Comparison of ENCODE assay signal across 20 mouse cellular contexts in the genomic region with DNA sequence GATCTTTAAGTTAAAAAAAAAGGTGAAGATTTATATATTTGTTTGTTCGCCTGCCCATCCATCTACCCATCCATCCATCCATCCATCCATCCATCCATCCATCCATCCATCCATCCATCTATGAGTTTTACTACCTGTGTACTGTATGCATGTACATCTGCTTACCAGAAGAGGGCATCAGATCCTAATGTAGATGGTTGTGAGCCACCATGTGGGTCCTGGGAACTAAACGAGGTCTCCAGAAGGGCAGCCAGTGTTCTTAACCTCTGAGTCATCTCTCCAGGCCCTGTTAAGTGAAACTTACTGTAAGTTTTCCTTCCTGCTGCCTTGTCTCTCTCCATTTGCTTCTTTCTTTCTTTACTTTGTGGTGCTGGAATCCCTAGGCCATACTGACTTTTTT. TPM values are rescaled to one million over a fixed set of nuclear protein-coding genes. Genes with fewer than 3 reads are reported as not detected.
DNase-seq lines count a peak whose midpoint lies in the region; ATAC-seq and TF ChIP-seq lines count a peak whose summit lies in the region.
"Had no signal": no experiment of that assay in that cellular context is flagged by ENCODE, and none has a peak within 500 bp of the region (broad histone marks: within the 10 kb centered on the region; RNA-seq: fewer than 3 reads in every experiment).

No protein-coding gene starts in this region.

- H3K4me3 ChIP-seq in heart, postnatal 0 days (ENCODE audit: low read depth, low read length) = no peak overlapping the region
- no peak overlapping the region for H3K4me3 ChIP-seq in lung, embryonic 14.5 days (ENCODE audit: low read depth, low read length)
- H3K4me3 ChIP-seq in ES-E14 (ENCODE audit: insufficient read depth in 1 of 2, low read depth in 1 of 2, low read length in 2 of 2, poor library complexity in 1 of 2, severe bottlenecking in 1 of 2) = no peak overlapping the region
- H3K4me3 ChIP-seq in stomach, postnatal 0 days (ENCODE audit: low read depth, low read length) = no peak overlapping the region
- H3K4me3 ChIP-seq: embryonic facial prominence, embryonic 15.5 days; left cerebral cortex, adult 2 months; limb, embryonic 12.5 days; lung, embryonic 15.5 days; megakaryocyte, embryonic 14.5 days; neural tube, embryonic 13.5 days had no signal

- H3K4me1 ChIP-seq in heart, postnatal 0 days (ENCODE audit: control insufficient read depth, insufficient read depth) = peaks cover 6% of the 10 kb centered on the region; the same call in 1 of the 2 replicates
- no peaks in the 10 kb centered on the region for H3K4me1 ChIP-seq in lung, embryonic 14.5 days (ENCODE audit: insufficient read depth)
- peaks cover 0 to 19% of the 10 kb centered on the region in 2 experiments; a peak in 2 of 4 replicates for H3K4me1 ChIP-seq in ES-E14 (ENCODE audit: control insufficient read depth in 2 of 2, insufficient read depth in 2 of 2, low read length in 2 of 2, poor library complexity in 1 of 2)
- no peaks in the 10 kb centered on the region for H3K4me1 ChIP-seq in stomach, postnatal 0 days (replicated peaks; ENCODE audit: control insufficient read depth, insufficient read depth)

- H3K9me3 ChIP-seq in heart, postnatal 0 days (replicated peaks; ENCODE audit: control insufficient read depth, low read length) = no peaks in the 10 kb centered on the region
- H3K9me3 ChIP-seq in lung, embryonic 14.5 days (ENCODE audit: low read depth, low read length) = no peaks in the 10 kb centered on the region
- H3K9me3 ChIP-seq in ES-E14 (ENCODE audit: control insufficient read depth, insufficient read depth, low read depth, low read length) = no peaks in the 10 kb centered on the region
- no peaks in the 10 kb centered on the region for H3K9me3 ChIP-seq in stomach, postnatal 0 days (ENCODE audit: control insufficient read depth, low read length)
- H3K9me3 ChIP-seq: embryonic facial prominence, embryonic 15.5 days; lung, embryonic 15.5 days had no signal

- H3K27me3 ChIP-seq in heart, postnatal 0 days (ENCODE audit: control insufficient read depth, insufficient read depth, low read length) = no peaks in the 10 kb centered on the region
- H3K27me3 ChIP-seq in lung, embryonic 14.5 days (ENCODE audit: insufficient read depth, low read length) = no peaks in the 10 kb centered on the region
- H3K27me3 ChIP-seq in stomach, postnatal 0 days (ENCODE audit: control insufficient read depth, insufficient read depth, low read length) = no peaks in the 10 kb centered on the region
- H3K27me3 ChIP-seq: embryonic facial prominence, embryonic 15.5 days; limb, embryonic 12.5 days; lung, embryonic 15.5 days; neural tube, embryonic 13.5 days had no signal

- no peaks in the 10 kb centered on the region for H3K36me3 ChIP-seq in heart, postnatal 0 days (replicated peaks; ENCODE audit: control insufficient read depth, insufficient read depth, low read length)
- H3K36me3 ChIP-seq in lung, embryonic 14.5 days (ENCODE audit: insufficient read depth) = no peaks in the 10 kb centered on the region
- H3K36me3 ChIP-seq in ES-E14 (ENCODE audit: control insufficient read depth, insufficient read depth, low read length, poor library complexity, severe bottlenecking) = no peaks in the 10 kb centered on the region
- no peaks in the 10 kb centered on the region for H3K36me3 ChIP-seq in stomach, postnatal 0 days (ENCODE audit: control insufficient read depth, insufficient read depth, low read length)
- H3K36me3 ChIP-seq: embryonic facial prominence, embryonic 15.5 days; limb, embryonic 12.5 days; lung, embryonic 15.5 days; neural tube, embryonic 13.5 days had no signal

- ATAC-seq in heart, postnatal 0 days (ENCODE audit: insufficient read depth, low read depth) = no peak
- ATAC-seq in lung, embryonic 14.5 days (ENCODE audit: insufficient read depth) = no peak
- ATAC-seq in stomach, postnatal 0 days (ENCODE audit: low FRiP score, low TSS enrichment) = no peak

- no peak for DNase-seq in heart, postnatal 0 days (ENCODE audit: low spot score)
- DNase-seq in heart, adult 11 months = no peak
- DNase-seq in lung, embryonic 14.5 days = no peak
- DNase-seq in lung, adult 18-20 months = no peak
- DNase-seq in ES-E14 (ENCODE audit: low read depth, low spot score) = no peak
- no peak for DNase-seq in stomach, postnatal 0 days (ENCODE audit: low spot score)
- DNase-seq in adrenal gland, postnatal 25 days = no peak
- DNase-seq: adrenal gland, adult 2 months; cerebellum, adult 8-10 months; heart, adult 18-20 months; heart, postnatal 10 days; kidney, adult 8-10 months; thymus, postnatal 14 days had no signal

- no peak overlapping the region for H3K4me2 ChIP-seq in heart, postnatal 0 days (ENCODE audit: low read depth, low read length)
- H3K4me2 ChIP-seq in lung, embryonic 14.5 days = no peak overlapping the region
- no peak overlapping the region for H3K4me2 ChIP-seq in stomach, postnatal 0 days (replicated peaks; ENCODE audit: low read depth)
- H3K4me2 ChIP-seq: embryonic facial prominence, embryonic 15.5 days; hindbrain, embryonic 14.5 days; limb, embryonic 12.5 days; lung, embryonic 15.5 days; neural tube, embryonic 13.5 days had no signal

- H3K9ac ChIP-seq in heart, postnatal 0 days (replicated peaks; ENCODE audit: low read depth, low read length) = no peak overlapping the region
- H3K9ac ChIP-seq in lung, embryonic 14.5 days = no peak overlapping the region
- H3K9ac ChIP-seq in ES-E14 (ENCODE audit: insufficient read depth, low read depth, low read length, poor library complexity, severe bottlenecking) = no peak overlapping the region
- no peak overlapping the region for H3K9ac ChIP-seq in stomach, postnatal 0 days (ENCODE audit: low read length)
- H3K9ac ChIP-seq: embryonic facial prominence, embryonic 15.5 days; hindbrain, embryonic 14.5 days; limb, embryonic 12.5 days; lung, embryonic 15.5 days; neural tube, embryonic 13.5 days had no signal

- no peak for TF ChIP-seq EP300 in heart, postnatal 0 days (IDR thresholded peaks at IDR 0.05; ENCODE audit: low read depth)
- TF ChIP-seq EP300 in stomach, postnatal 0 days (optimal IDR thresholded peaks at IDR 0.05) = no peak

- 65% methylated on average over 2 of the region's 2 CpGs for WGBS in heart, postnatal 0 days
- WGBS in lung, embryonic 14.5 days = 49% methylated on average over 2 of the region's 2 CpGs
- WGBS in stomach, postnatal 0 days = 60% methylated on average over 2 of the region's 2 CpGs

- peak; percentile 36; the same call in 1 of the 2 replicates for TF ChIP-seq CTCF in heart, postnatal 0 days (IDR thresholded peaks at IDR 0.05; ENCODE audit: low read depth)
- peak; percentile 54 for TF ChIP-seq CTCF in lung, embryonic 14.5 days (IDR thresholded peaks at IDR 0.05; ENCODE audit: low read depth)
- TF ChIP-seq CTCF in stomach, postnatal 0 days (IDR thresholded peaks at IDR 0.05; ENCODE audit: low read depth) = peak; percentile 63

- in situ Hi-C loops in ES-E14 (cut with MboI; ENCODE audit: low sequenced_read_pairs in 2 of 2, unreplicated experiment in 2 of 2) = no loop called here

- no peak overlapping the region for H3K27ac ChIP-seq in heart, postnatal 0 days (ENCODE audit: low read depth)
- no peak overlapping the region for H3K27ac ChIP-seq in lung, embryonic 14.5 days (ENCODE audit: low read depth)
- no peak overlapping the region for H3K27ac ChIP-seq in ES-E14 (ENCODE audit: insufficient read depth, low read depth, low read length, poor library complexity, severe bottlenecking)
- H3K27ac ChIP-seq in stomach, postnatal 0 days (replicated peaks) = no peak overlapping the region
- H3K27ac ChIP-seq: embryonic facial prominence, embryonic 15.5 days; hindbrain, embryonic 14.5 days; left cerebral cortex, adult 2 months; limb, embryonic 12.5 days; lung, embryonic 15.5 days; neural tube, embryonic 13.5 days had no signal

TF ChIP-seq in ES-E14, 5 proteins besides CTCF, POLR2A, EP300 and RAD21:
- TF ChIP-seq ZNF384 (IDR thresholded peaks at IDR 0.05; ENCODE audit: low read depth, low read length) = no peak
- TF ChIP-seq ZC3H11A (IDR thresholded peaks at IDR 0.05; ENCODE audit: borderline replicate concordance, low read depth, low read length) = peak; percentile 40; the same call in 1 of the 2 replicates
TF ChIP-seq in ES-E14: peak in this region for 1.

RNA-seq across cellular contexts. Expression of gene Fscn1, which starts 19.8 kb away (rescaled TPM):
- 101 and 104 TPM in 2 replicates for total RNA-seq in heart, postnatal 0 days (2014; rRNA removed; ENCODE audit: low replicate concordance)
- polyA plus RNA-seq in heart, postnatal 0 days (2015; fragmentation: Nextera tagmentation; extraction: Ambion mirVana) = 77.9 and 78.7 TPM in 2 replicates
- polyA plus RNA-seq in lung, embryonic 14.5 days (2014; fragmentation: Nextera tagmentation; extraction: Ambion mirVana) = 331 and 347 TPM in 2 replicates
- total RNA-seq in ES-E14 (2012; rRNA removed) = 161 and 310 TPM in 2 replicates
- 42.0 and 42.7 TPM in 2 replicates for polyA plus RNA-seq in stomach, postnatal 0 days (2015; fragmentation: Nextera tagmentation; extraction: Ambion mirVana)
- 36.1 and 51.3 TPM in 2 replicates for total RNA-seq in adrenal gland, postnatal 25 days (2021)

RNA-seq across cellular contexts. Expression of gene Actb, which starts 33.8 kb away (rescaled TPM):
- total RNA-seq in heart, postnatal 0 days (2014; rRNA removed; ENCODE audit: low replicate concordance) = 2,129 and 2,574 TPM in 2 replicates
- polyA plus RNA-seq in heart, postnatal 0 days (2015; fragmentation: Nextera tagmentation; extraction: Ambion mirVana) = 4,473 and 4,544 TPM in 2 replicates
- 16,801 and 17,929 TPM in 2 replicates for polyA plus RNA-seq in lung, embryonic 14.5 days (2014; fragmentation: Nextera tagmentation; extraction: Ambion mirVana)
- total RNA-seq in ES-E14 (2012; rRNA removed) = 3,755 and 4,692 TPM in 2 replicates
- 14,823 and 16,187 TPM in 2 replicates for polyA plus RNA-seq in stomach, postnatal 0 days (2015; fragmentation: Nextera tagmentation; extraction: Ambion mirVana)
- total RNA-seq in adrenal gland, postnatal 25 days (2021) = 2,846 and 3,181 TPM in 2 replicates

RNA-seq across cellular contexts. Expression of gene Fbxl18, which starts 45.2 kb away (rescaled TPM):
- 12.5 and 17.8 TPM in 2 replicates for total RNA-seq in heart, postnatal 0 days (2014; rRNA removed; ENCODE audit: low replicate concordance)
- 6.8 and 7.3 TPM in 2 replicates for polyA plus RNA-seq in heart, postnatal 0 days (2015; fragmentation: Nextera tagmentation; extraction: Ambion mirVana)
- 11.2 and 11.8 TPM in 2 replicates for polyA plus RNA-seq in lung, embryonic 14.5 days (2014; fragmentation: Nextera tagmentation; extraction: Ambion mirVana)
- total RNA-seq in ES-E14 (2012; rRNA removed) = 20.1 and 27.1 TPM in 2 replicates
- polyA plus RNA-seq in stomach, postnatal 0 days (2015; fragmentation: Nextera tagmentation; extraction: Ambion mirVana) = 5.0 and 5.3 TPM in 2 replicates
- total RNA-seq in adrenal gland, postnatal 25 days (2021) = 14.5 and 19.8 TPM in 2 replicates
